Mouse (Mus musculus) forebrain, embryonic 13.5 days (tissue): ENCODE results near the gene Otos. TPM values are rescaled to one million over a fixed set of nuclear protein-coding genes. Genes with fewer than 3 reads are reported as not detected.
A peak's percentile ranks its signal among the peaks of the same experiment; 100 is the strongest.

ENCODE experiments used
- ATAC-seq: fragments of 200-750 bp; cut with Nextera tagmentation; 2 replicates; pipeline ENCODE4 v1.8.0; 2017
- H3K27ac ChIP-seq: fragments of 300-500 bp; sonication (generic); 2 replicates; pipeline ENCODE4 v1.5.1; 2015; ENCODE audit warnings: inconsistent platforms, mild to moderate bottlenecking, moderate library complexity
- H3K27me3 ChIP-seq: fragments of 300-500 bp; sonication (generic); 2 replicates; pipeline ENCODE4 v1.6.1; 2015; ENCODE audit warnings: mild to moderate bottlenecking, inconsistent platforms
- H3K36me3 ChIP-seq: fragments of 300-500 bp; sonication (generic); 2 replicates; pipeline ENCODE4 v1.6.1; 2015; ENCODE audit warnings: mild to moderate bottlenecking, inconsistent platforms; ENCODE audit not compliant: poor library complexity, severe bottlenecking
- H3K4me1 ChIP-seq: fragments of 300-500 bp; sonication (generic); 2 replicates; pipeline ENCODE4 v1.6.1; 2015; ENCODE audit warnings: inconsistent platforms
- H3K4me2 ChIP-seq: fragments of 300-500 bp; sonication (generic); 2 replicates; pipeline ENCODE4 v1.6.1; 2015; ENCODE audit warnings: inconsistent platforms, mild to moderate bottlenecking, moderate library complexity
- H3K4me3 ChIP-seq: fragments of 300-500 bp; sonication (generic); 2 replicates; pipeline ENCODE4 v1.5.1; 2015; ENCODE audit warnings: mild to moderate bottlenecking, inconsistent platforms
- H3K9ac ChIP-seq: fragments of 300-500 bp; sonication (generic); 2 replicates; pipeline ENCODE4 v1.6.1; 2015; ENCODE audit warnings: mild to moderate bottlenecking, inconsistent platforms
- H3K9me3 ChIP-seq: fragments of 300-500 bp; sonication (generic); replicated peaks from 2 replicates; pipeline ENCODE4 v1.6.1; 2016; ENCODE audit warnings: inconsistent platforms
- WGBS: fragments of 180-500 bp; shearing (Covaris S2); methylation state at CpG from one replicate; pipeline ENCODE4 v1.1.7; 2015; 5-methylcytosine and 5-hydroxymethylcytosine counted together
- polyA plus RNA-seq: library from polyadenylated mRNA; unstranded; fragments of >200 nt; fragmentation: Nextera tagmentation; extraction: Ambion mirVana; gene quantifications from 2 replicates; pipeline ENCODE4 v1.2.1, GENCODE M21; 2015

Otos gene
- polyA plus RNA-seq, 1 experiment from 2014 or later = 0.10 TPM

- Histone ChIP-seq H3K4me3 (no peak overlapping the region), H3K27me3 (0 out of 2 replicates have a peak, but pooled peaks cover 6% of the 10 kb centered on the region), H3K27ac (no peak overlapping the region), H3K36me3 (no peaks in the 10 kb centered on the region), H3K9ac (no peak overlapping the region), H3K9me3 (no peaks in the 10 kb centered on the region), H3K4me2 (no peak overlapping the region), H3K4me1 (peaks cover 18% of the 10 kb centered on the region)
- ATAC-seq = no peak
- WGBS = 54% methylated on average over 2 of the region's 2 CpGs
Measured at GRCm38 (mm10) chr1:92646111-92646510, 2.5 kb downstream of the Otos start.

- H3K27me3 ChIP-seq = 0 out of 2 replicates have a peak, but pooled peaks cover 6% of the 10 kb centered on the region
- no peaks in the 10 kb centered on the region for H3K36me3 ChIP-seq
- H3K9ac ChIP-seq = no peak overlapping the region
- H3K4me1 ChIP-seq = peaks cover 29% of the 10 kb centered on the region
- H3K4me2 ChIP-seq = no peak overlapping the region
- no peak for ATAC-seq
- H3K27ac ChIP-seq = no peak overlapping the region
- H3K4me3 ChIP-seq = no peak overlapping the region
- no peaks in the 10 kb centered on the region for H3K9me3 ChIP-seq
- WGBS = 83% methylated on average over 5 of the region's 5 CpGs
Measured at GRCm38 (mm10) chr1:92644916-92645315, 3.7 kb downstream of the Otos start.

DNA sequence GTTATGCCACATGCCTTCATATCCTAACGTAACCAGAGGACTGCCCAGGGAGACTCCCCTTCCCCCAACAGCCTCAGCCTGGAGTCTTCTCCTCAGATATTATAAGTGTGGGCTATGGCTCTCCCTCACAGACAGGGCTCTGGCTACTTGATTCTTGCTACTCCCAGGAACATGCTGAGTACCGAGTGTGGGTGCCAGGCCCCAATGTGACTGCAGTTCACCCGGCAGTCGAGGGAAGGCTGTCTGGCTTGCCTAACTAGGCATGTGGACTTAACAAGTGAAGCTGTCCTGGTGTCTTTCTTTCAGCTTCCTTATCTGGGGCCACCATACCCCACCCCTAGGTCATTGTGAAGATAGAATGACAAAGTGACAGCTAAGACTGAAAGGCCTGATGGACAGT lies 5.0 kb downstream of the Otos start:
- WGBS = 80% methylated on average over 4 of the region's 4 CpGs
- Histone ChIP-seq H3K36me3 (peaks cover 10% of the 10 kb centered on the region; the same call in 1 of the 2 replicates), H3K9me3 (no peaks in the 10 kb centered on the region), H3K4me3 (no peak overlapping the region), H3K4me1 (peaks cover 31% of the 10 kb centered on the region), H3K27me3 (0 out of 2 replicates have a peak, but pooled peaks cover 6% of the 10 kb centered on the region), H3K27ac (no peak overlapping the region), H3K4me2 (no peak overlapping the region), H3K9ac (no peak overlapping the region)
- ATAC-seq = no peak

DNA sequence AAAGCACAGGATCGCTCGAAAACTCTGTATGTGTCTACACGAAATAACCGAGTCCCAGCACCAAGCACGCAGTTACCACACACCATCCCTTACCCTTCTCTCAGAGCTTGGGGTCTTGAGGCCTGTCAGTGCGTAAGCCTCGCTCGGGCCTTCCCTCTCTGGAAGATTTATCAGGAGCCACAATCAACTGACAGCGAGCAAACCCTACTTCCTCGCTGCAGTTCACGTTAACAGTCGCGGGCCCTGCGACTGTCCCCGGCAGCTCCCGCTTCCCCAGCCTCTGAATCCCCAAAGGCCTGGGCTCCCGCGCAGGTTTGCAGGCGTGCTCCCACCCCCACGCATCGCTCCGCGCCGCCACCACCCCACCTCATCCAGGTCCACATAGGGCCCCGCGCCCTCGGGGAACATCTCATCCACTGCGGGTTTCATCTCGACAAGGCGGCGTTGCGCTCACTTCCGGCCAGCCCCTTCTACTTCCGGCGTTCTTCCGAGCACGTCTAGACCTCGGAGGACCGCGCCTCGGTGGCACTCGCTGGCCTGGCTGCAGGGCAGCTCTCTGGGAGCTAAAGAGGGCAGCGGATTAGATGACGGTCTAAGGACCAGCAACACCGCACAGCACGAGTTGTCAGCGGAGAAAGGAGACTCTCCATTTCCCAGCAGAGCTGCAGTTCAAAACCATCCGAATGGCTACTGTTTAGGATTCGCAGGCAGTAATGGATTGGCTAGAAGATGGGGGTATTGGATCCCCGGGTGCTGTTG lies 6.9 kb downstream of the Otos start, which contains the start of gene Cops9:
TSS of gene Cops9 (minus strand) at position 472 of the 759 bp plus-strand sequence.
- H3K36me3 ChIP-seq = peaks cover 30% of the 10 kb centered on the region
- peak within 1 kb of the TSS; percentile 96 for H3K4me3 ChIP-seq
- 1% methylated on average over 50 of the region's 50 CpGs for WGBS
- peak; percentile 96 for ATAC-seq
- peak within 1 kb of the TSS; percentile 97 for H3K9ac ChIP-seq
- no peaks in the 10 kb centered on the region for H3K9me3 ChIP-seq
- H3K4me1 ChIP-seq = peaks cover 23% of the 10 kb centered on the region
- peak within 1 kb of the TSS; percentile 57 for H3K27ac ChIP-seq
- 0 out of 2 replicates have a peak, but pooled peaks cover 5% of the 10 kb centered on the region for H3K27me3 ChIP-seq
- peak within 1 kb of the TSS; percentile 99 for H3K4me2 ChIP-seq

DNA sequence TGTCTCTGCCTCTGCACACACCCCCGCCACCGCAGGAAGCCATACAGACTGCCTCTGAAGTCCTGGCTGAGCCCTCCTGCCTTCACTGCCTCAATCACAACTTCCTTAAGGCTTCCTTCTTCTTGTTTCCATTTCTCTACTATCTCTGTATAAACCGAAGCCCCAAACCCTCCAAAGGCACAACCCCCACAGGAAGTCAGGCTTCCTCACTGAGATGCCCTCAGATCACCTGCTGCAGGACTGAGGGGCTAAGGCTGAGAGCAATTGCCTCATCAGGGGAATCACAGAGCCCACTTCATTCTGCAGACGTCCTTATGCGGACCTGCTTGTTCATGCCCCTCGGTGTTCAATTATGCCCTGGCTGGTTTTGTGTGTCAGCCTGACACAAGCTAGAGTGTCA lies 8.2 kb downstream of the Otos start:
- ATAC-seq = no peak
- Histone ChIP-seq H3K4me3 (peak overlapping the region; percentile 96), H3K4me2 (peak overlapping the region; percentile 99), H3K36me3 (peaks cover 38% of the 10 kb centered on the region), H3K4me1 (peaks cover 23% of the 10 kb centered on the region), H3K9ac (peak overlapping the region; percentile 97; the same call in 1 of the 2 replicates), H3K27me3 (0 out of 2 replicates have a peak, but pooled peaks cover 3% of the 10 kb centered on the region), H3K9me3 (no peaks in the 10 kb centered on the region), H3K27ac (no peak overlapping the region)
- 95% methylated on average over 6 of the region's 6 CpGs for WGBS

DNA sequence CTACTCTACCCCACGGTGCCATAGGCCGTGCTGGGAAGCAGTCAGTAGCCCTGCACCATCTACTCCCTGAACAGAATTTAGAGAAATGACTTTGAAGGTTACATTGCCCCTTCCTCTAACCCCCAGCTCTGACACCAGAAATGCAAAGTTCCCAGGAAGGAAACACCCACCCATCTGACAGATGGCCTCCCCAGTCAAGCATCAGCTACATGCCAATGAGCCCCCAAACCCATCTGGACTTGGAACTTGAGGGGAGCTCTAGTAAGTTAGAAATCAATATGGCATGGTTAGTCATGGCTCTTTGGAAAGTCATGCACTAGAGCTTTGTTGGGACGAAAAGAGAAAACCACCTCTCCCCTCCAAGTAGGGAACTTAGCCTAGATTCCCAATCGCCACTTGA lies 9.9 kb downstream of the Otos start:
- no peak for ATAC-seq
- 94% methylated on average over 4 of the region's 4 CpGs for WGBS
- H3K4me2 ChIP-seq = no peak overlapping the region

GRCm38 (mm10) chr1:92638181-92638580 lies 10.5 kb downstream of the Otos start:
- Histone ChIP-seq H3K9me3 (no peaks in the 10 kb centered on the region), H3K27ac (no peak overlapping the region), H3K4me2 (no peak overlapping the region), H3K4me3 (no peak overlapping the region), H3K27me3 (no peaks in the 10 kb centered on the region), H3K36me3 (peaks cover 43% of the 10 kb centered on the region), H3K9ac (no peak overlapping the region), H3K4me1 (peaks cover 27% of the 10 kb centered on the region)
- 88% methylated on average over 3 of the region's 3 CpGs for WGBS
- no peak for ATAC-seq

More for the DNA sequence above, 9.9 kb downstream of the Otos start:
- Histone ChIP-seq H3K4me3 (no peak overlapping the region), H3K27ac (no peak overlapping the region), H3K9ac (no peak overlapping the region), H3K27me3 (no peaks in the 10 kb centered on the region), H3K9me3 (no peaks in the 10 kb centered on the region), H3K36me3 (peaks cover 43% of the 10 kb centered on the region), H3K4me1 (peaks cover 27% of the 10 kb centered on the region)

DNA sequence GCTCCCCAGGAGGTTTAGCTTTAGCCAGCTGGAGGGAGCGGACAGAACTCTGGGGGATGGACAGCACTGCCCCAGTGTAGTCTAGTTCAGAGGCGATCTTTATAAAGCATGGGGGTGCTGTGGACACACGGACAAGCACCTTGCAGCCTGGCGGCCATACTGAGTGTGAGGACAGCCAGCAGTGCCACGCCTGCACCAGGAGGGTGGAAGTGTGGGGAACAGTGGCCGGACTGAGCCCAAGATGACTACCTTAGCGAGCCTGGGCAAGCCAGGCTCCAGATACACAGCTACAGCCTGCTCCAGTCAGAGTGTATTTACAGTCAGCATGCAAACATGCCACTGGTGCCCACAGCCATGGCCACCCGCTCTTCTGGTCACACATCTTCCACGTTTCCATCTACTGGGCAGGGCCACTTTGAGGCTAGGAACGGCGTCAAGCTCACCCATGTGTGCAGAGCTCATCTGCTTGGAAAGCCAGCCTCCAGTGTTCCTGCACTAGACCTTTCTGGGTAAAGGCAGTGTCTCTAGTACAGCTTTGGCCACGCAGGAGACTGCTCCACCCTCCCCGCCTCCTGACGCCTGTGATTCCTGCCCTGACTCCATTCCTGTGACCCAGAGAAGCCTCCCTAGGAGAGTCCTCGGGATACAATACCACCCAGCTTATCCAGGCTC lies 11.0 kb downstream of the Otos start:
- H3K4me3 ChIP-seq = no peak overlapping the region
- ATAC-seq = no peak
- no peak overlapping the region for H3K4me2 ChIP-seq
- H3K36me3 ChIP-seq = peaks cover 43% of the 10 kb centered on the region
- no peaks in the 10 kb centered on the region for H3K27me3 ChIP-seq
- 94% methylated on average over 15 of the region's 15 CpGs for WGBS
- peaks cover 26% of the 10 kb centered on the region for H3K4me1 ChIP-seq
- no peaks in the 10 kb centered on the region for H3K9me3 ChIP-seq
- H3K9ac ChIP-seq = no peak overlapping the region
- no peak overlapping the region for H3K27ac ChIP-seq

DNA sequence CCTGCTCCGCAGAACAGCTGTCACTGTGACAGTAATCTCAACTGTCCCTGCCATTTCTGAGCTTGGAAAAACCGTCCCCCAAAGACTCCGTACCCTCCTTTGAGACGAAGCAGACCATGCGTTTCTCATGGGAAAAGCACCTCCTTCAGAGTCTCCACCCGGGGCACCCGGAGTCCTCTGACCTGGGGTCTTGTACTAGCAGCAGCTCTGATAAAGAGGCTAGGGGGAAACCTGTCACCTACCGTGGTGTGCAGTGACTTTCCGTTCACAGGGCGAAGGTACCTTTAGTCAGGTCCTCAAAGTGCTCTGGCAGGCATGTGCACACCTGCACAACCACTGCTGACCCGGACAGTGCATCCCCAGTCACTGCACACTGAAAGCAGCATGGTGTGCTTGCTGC lies 12.0 kb downstream of the Otos start:
- H3K9ac ChIP-seq = no peak overlapping the region
- no peak overlapping the region for H3K4me3 ChIP-seq
- peaks cover 43% of the 10 kb centered on the region for H3K36me3 ChIP-seq
- H3K4me1 ChIP-seq = peaks cover 20% of the 10 kb centered on the region
- H3K27me3 ChIP-seq = no peaks in the 10 kb centered on the region
- H3K4me2 ChIP-seq = no peak overlapping the region
- no peak for ATAC-seq
- 96% methylated on average over 11 of the region's 11 CpGs for WGBS
- H3K27ac ChIP-seq = no peak overlapping the region
- H3K9me3 ChIP-seq = no peaks in the 10 kb centered on the region

DNA sequence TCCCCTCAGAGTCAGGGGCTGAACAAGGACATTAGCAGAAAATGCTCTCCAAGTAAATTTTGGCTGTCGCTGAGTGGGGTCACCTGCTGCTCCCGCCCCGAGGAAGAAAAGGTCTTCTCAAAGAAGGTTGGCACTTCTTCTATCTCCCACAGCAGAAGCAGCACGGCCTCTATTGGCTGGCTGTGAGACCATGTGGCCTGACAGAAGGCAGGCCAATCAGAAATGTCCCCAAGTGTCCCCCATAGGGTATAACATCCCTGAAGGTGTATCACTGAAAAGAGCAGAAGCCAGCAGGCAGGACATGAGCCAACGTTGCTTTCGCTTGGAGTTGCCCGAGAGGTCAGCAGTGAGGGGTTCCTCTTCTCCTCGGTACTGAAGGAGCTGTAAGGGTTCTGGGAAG lies 12.6 kb downstream of the Otos start:
- Histone ChIP-seq H3K27ac (no peak overlapping the region), H3K36me3 (peaks cover 43% of the 10 kb centered on the region), H3K9me3 (no peaks in the 10 kb centered on the region), H3K4me1 (peaks cover 17% of the 10 kb centered on the region), H3K4me2 (no peak overlapping the region), H3K9ac (no peak overlapping the region), H3K27me3 (no peaks in the 10 kb centered on the region), H3K4me3 (no peak overlapping the region)
- 90% methylated on average over 8 of the region's 8 CpGs for WGBS
- ATAC-seq = no peak

GRCm38 (mm10) chr1:92634976-92635599 lies 13.6 kb downstream of the Otos start:
- H3K27ac ChIP-seq = 0 out of 2 replicates have a peak overlapping the region, but pooled peaks have one; percentile 27

DNA sequence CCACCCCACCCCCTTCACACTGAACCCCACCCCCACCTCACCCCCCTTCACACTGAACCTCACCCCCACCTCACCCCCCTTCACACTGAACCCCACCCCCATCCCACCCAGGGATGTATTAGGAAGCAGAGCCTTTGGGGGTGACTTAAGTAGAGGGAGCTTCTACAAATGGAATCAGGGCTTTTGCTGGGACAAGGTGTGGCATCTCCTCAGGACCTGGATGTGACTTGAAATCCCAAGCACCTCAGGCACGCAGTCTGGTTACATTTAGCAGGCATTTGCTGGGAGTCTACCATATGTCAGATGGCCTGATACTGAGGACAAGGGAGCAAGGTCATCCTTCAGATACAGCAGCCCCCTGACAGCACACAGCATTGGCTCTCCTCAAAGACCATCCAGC lies 14.1 kb downstream of the Otos start:
- ATAC-seq = no peak
- H3K9ac ChIP-seq = no peak overlapping the region
- 74% methylated on average over 1 of the region's 1 CpGs for WGBS

More at GRCm38 (mm10) chr1:92634976-92635599, 13.6 kb downstream of the Otos start:
- H3K9ac ChIP-seq = no peak overlapping the region
- WGBS = 62% methylated on average over 4 of the region's 4 CpGs
- no peak overlapping the region for H3K4me2 ChIP-seq
- no peak overlapping the region for H3K4me3 ChIP-seq
- H3K4me1 ChIP-seq = peaks cover 8% of the 10 kb centered on the region
- no peaks in the 10 kb centered on the region for H3K9me3 ChIP-seq
- peaks cover 43% of the 10 kb centered on the region for H3K36me3 ChIP-seq
- no peaks in the 10 kb centered on the region for H3K27me3 ChIP-seq
- peak; percentile 27; the same call in 1 of the 2 replicates for ATAC-seq

More for the DNA sequence above, 14.1 kb downstream of the Otos start:
- H3K27ac ChIP-seq = no peak overlapping the region
- no peaks in the 10 kb centered on the region for H3K9me3 ChIP-seq
- H3K27me3 ChIP-seq = no peaks in the 10 kb centered on the region
- H3K36me3 ChIP-seq = peaks cover 42% of the 10 kb centered on the region
- no peak overlapping the region for H3K4me3 ChIP-seq
- H3K4me2 ChIP-seq = no peak overlapping the region
- peaks cover 5% of the 10 kb centered on the region for H3K4me1 ChIP-seq
